Mouse (Mus musculus): ENCODE measurements around the gene Krtap28-10. TPM values are rescaled to one million over a fixed set of nuclear protein-coding genes. Genes with fewer than 3 reads are reported as not detected.

Gene Krtap28-10
- total RNA-seq (2021) = not detected in 2 replicates
- long read RNA-seq, experiment 1 = 0 reads
- long read RNA-seq, experiment 2 = 0 reads

- no peak for DNase-seq
These were observed at the start of gene Krtap28-10 for GRCm38 (mm10) chr1:83042380-83042779. Gene Krtap28-10, minus strand, starts transcription at chr1:83042480.

GRCm38 (mm10) chr1:83091268-83091667 is 49.0 kb upstream of the Krtap28-10 start:
- DNase-seq = no peak

GRCm38 (mm10) chr1:83084790-83085189 is 42.5 kb upstream of the Krtap28-10 start:
- DNase-seq = no peak

GRCm38 (mm10) chr1:83077016-83077415 is 34.7 kb upstream of the Krtap28-10 start:
- no peak for DNase-seq

GRCm38 (mm10) chr1:83076190-83076917 is 34.1 kb upstream of the Krtap28-10 start:
- DNase-seq = peak; percentile 26

GRCm38 (mm10) chr1:83075526-83076189 is 33.4 kb upstream of the Krtap28-10 start:
- no peak for DNase-seq

- DNase-seq = no peak
These were observed 24.9 kb upstream of the Krtap28-10 start for GRCm38 (mm10) chr1:83067205-83067604.

- DNase-seq = no peak
These were observed 24.3 kb upstream of the Krtap28-10 start for GRCm38 (mm10) chr1:83066577-83066976.

- peak; percentile 12 for DNase-seq
These were observed 22.6 kb upstream of the Krtap28-10 start for GRCm38 (mm10) chr1:83064851-83065250.

- DNase-seq = no peak
These were observed 18.4 kb upstream of the Krtap28-10 start, which contains the start of gene Krtap28-13 for GRCm38 (mm10) chr1:83060643-83061042. Gene Krtap28-13, plus strand, starts transcription at chr1:83060930.

- no peak for DNase-seq
These were observed 17.0 kb upstream of the Krtap28-10 start, which contains the start of gene A030005K14Rik for GRCm38 (mm10) chr1:83059278-83059677. Gene A030005K14Rik, minus strand, starts transcription at chr1:83059378.

- no peak for DNase-seq
These were observed 16.2 kb upstream of the Krtap28-10 start for GRCm38 (mm10) chr1:83058481-83058880.

GRCm38 (mm10) chr1:83044882-83045427 is 2.7 kb upstream of the Krtap28-10 start, which contains the start of gene Gm47969:
Gene Gm47969, plus strand, starts transcription at chr1:83044932.
- DNase-seq = no peak

- DNase-seq = no peak
These were observed 3.2 kb downstream of the Krtap28-10 start for GRCm38 (mm10) chr1:83039080-83039479.

- DNase-seq = peak; percentile 16
These were observed 4.1 kb downstream of the Krtap28-10 start, which contains the start of gene Slc19a3 for GRCm38 (mm10) chr1:83038109-83038672. Gene Slc19a3, minus strand, starts transcription at chr1:83038448.

- no peak for DNase-seq
These were observed 5.2 kb downstream of the Krtap28-10 start for GRCm38 (mm10) chr1:83036892-83037667.

GRCm38 (mm10) chr1:83034509-83034908 is 7.8 kb downstream of the Krtap28-10 start:
- no peak for DNase-seq

- DNase-seq = no peak
These were observed 9.8 kb downstream of the Krtap28-10 start for GRCm38 (mm10) chr1:83032508-83032907.

- no peak for DNase-seq
These were observed 10.3 kb downstream of the Krtap28-10 start for GRCm38 (mm10) chr1:83031950-83032349.

- no peak for DNase-seq
These were observed 25.7 kb downstream of the Krtap28-10 start for GRCm38 (mm10) chr1:83016556-83016955.

GRCm38 (mm10) chr1:83015329-83015879 is 26.9 kb downstream of the Krtap28-10 start:
- no peak for DNase-seq
